Mouse (Mus musculus) thymus, postnatal 0 days (tissue): ENCODE data around the gene Insr. TPM values are rescaled to one million over a fixed set of nuclear protein-coding genes. Genes with fewer than 3 reads are reported as not detected.
A peak's percentile ranks its signal among the peaks of the same experiment; 100 is the strongest.

ENCODE experiments used
- DNase-seq: peaks from one replicate; pipeline ENCODE4 v3.0.0-alpha.2; 2015; ENCODE audit warnings: low spot score
- polyA plus RNA-seq: library from polyadenylated mRNA; unstranded; fragments of >200 nt; fragmentation: Nextera tagmentation; extraction: Ambion mirVana; gene quantifications from 2 replicates; pipeline ENCODE4 v1.2.1, GENCODE M21; 2015

Gene Insr
- polyA plus RNA-seq, 1 experiment from 2014 or later: 24.4 TPM

GRCm38 (mm10) chr8:3276009-3276408, 3.4 kb downstream of the Insr start:
- DNase-seq: no peak

- no peak for DNase-seq
These were observed 4.2 kb downstream of the Insr start for GRCm38 (mm10) chr8:3275189-3275588.

DNA sequence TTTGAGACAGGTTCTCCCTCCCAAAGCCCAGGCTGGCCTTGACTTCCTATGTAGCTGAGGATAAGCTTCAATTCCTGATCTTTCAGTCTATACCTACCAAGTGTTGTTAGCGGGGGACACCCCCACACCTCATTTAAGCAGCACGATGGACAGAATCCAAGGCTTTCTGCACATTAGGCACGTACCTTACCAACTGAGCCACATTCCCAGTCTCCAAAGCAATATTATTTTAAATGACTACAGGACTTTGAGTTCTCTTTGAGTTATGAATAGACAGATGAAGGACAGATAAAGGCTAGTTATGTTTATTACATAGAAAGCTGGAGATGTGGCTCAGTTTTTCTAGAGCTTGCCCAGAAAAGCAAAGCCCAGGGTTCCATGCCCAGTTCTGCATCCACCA, 5.6 kb downstream of the Insr start:
- DNase-seq: no peak

DNA sequence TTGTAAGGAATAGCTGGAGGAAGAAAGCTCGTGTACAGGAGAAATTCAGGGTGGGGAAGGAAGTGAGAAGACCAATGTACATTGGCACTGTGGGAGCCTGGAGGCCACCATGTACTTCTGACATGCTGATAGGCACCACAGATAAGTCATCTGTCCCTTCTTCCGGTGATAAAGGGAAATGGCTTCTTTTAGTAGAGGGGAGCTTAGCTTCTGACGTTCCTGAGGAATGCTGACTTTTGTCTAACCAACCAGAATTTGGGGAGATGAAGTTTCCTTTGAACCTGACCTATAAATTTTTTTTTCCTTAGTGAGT, 12.0 kb downstream of the Insr start:
- DNase-seq: no peak

DNA sequence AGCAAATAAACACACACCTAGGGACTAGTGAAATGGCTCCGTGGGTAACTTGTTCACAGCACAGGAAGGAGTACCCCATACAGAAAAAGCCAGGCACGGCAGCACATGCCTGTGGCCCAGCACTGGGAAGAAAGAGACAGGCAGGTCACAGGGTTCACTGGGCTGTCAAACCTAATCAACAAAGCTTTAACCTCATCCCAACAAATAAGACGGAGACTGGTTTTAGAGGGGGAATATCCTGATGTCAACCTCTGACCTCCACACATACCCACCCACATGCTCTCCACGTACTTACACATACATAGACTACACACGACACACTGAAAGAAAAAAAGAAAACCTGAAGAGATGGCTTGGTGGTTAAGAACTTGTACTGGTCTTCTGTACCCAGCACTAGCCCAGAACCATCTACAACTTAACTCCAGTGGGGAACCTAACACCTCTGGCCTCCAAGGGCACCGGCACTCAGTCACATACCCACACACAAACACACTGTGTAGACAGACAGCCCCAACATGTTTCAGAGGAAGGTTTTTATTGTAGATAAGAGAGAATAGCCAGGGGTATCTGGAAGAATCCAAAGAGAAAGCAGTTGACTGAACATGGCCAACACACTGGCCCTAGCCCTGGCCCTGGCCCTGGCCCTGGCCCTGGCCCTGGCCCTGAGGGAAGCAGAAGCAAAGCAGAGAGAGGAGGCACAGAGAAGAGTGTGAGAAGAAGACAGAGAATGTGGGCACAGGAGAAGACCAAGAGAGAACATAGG, 12.6 kb downstream of the Insr start:
- no peak for DNase-seq

DNA sequence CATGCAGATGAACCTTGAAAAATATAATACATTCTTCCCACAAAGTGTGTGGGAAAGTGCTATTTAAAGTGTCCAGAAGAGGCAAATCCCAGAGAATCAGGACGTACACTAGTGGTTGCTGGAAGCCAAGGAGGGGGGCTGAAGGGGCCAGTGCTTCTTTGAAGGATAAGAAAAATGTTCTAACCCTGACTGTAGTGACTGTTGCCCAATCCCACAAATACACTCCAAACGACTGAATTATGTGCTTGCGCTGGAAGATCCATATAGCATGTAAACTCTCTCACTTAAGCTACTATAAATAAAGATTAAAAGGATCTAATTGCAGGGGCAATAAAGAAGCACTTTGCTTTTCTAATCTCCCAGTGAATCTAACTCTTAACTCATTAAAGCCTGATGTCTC, 14.2 kb downstream of the Insr start:
- DNase-seq: no peak

DNA sequence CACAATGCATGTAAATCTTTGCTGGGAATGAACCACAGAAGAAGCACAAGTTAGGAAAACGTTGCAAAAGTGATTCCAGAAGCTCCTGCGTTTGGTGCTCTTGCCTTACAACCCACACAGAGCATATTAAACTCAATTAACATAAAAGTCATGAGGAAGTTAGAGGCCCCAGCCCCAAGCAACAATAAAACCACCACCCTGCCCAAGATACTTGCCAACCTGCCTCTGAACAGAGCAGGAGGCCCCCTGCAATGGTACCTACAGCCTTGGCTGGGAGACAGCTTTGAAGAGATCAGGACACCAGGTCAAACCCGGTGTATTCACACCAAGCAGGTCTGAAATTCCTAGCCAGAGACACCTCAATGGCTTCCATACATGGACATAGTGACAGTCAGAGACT, 16.6 kb downstream of the Insr start:
- no peak for DNase-seq

GRCm38 (mm10) chr8:3261101-3261500, 18.3 kb downstream of the Insr start:
- DNase-seq: no peak

DNA sequence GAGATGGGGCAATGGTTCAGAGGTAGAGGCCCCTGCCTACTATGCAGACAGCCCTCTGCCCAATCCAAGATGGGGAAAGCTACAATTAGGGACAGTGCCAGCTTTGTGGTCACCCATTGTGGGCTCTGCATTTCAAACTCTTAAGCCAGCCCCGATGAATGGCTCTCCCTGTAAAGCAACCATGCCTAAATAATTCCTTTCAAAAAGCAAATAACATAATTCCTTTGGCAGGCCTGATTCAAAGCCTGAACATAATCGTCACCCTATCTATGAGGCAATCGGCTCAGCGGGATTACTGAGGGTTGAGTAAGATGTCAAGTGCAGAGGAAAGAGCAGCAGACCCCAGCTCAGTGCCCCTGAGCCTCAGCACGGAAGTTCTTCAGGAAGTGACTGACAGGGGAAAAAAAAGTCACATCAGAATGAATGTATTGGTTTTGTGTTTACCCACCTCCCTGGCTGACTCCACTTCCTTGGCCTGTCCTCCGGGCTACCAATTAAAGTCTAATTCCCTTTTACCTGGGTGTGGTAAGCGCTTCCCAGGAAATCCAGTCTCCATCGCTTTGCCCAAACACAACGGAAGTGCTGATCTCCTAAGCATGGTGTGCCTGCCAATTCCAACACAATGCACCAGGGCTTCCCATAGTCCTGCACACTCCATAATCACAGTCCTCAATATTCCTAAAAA, 19.1 kb downstream of the Insr start:
- DNase-seq: peak; percentile 33

GRCm38 (mm10) chr8:3256147-3256940, 23.1 kb downstream of the Insr start:
- DNase-seq: no peak

DNA sequence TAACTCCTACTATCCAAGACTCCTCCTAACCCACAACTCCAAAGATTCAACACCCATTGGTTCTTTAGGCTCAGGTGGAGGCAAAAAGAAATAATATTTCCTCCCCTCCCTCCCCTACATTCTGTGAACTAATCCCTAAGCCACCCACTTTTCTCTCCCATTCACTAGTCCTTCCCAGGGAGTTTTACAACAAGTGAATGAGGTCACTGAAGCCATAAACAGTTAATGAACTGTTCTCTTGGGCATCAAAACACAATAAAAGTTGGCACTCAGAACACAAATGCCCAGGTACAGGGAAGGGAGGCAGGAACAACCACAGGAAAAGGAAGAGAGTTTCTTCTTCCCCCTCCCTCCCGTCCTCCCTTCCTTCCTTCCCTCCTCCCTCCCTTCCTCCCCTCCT, 24.1 kb downstream of the Insr start:
- DNase-seq: no peak

DNA sequence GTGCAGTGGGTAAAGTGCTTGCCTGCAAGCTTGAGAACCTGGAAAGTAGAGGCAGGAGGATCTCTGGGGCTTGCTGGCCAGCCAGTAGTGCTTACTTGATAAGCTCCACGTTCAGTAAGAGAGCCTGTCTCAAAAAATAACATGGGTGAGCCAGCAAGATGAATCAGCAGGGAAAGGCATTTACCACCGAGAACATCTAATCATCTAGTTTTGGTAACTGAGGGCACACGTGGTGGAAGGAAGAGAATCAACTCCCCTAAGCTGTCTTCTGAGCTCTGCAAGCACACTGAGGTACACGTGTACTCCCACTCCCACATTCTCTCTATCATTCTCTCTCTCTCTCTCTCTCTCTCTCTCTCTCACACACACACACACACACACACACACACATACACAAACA, 26.2 kb downstream of the Insr start:
- no peak for DNase-seq

DNA sequence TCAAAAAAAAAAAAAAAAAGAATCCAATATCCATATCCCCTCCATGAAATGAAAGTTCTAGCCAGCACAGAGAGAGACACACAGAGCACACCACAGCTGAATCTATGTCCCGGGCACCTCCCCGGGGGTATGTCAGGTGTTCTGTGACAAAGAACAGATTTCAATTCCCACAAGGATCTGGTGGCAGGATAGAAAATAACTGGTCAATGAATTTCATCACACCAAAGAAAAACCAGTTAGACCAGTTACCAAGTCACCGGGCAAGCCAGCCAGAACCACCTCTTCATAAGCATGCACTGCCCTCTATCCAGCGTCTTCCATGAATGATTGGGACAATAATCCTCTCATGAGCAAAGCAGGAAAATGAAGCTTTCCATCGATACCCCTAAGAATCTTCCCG, 26.8 kb downstream of the Insr start:
- DNase-seq: no peak

- no peak for DNase-seq
These were observed 28.3 kb downstream of the Insr start for GRCm38 (mm10) chr8:3251101-3251500.

- no peak for DNase-seq
These were observed 29.5 kb downstream of the Insr start for GRCm38 (mm10) chr8:3249886-3250285.

- DNase-seq: no peak
These were observed 30.7 kb downstream of the Insr start for GRCm38 (mm10) chr8:3248704-3249103.

- DNase-seq: peak; percentile 13
These were observed 32.3 kb downstream of the Insr start for GRCm38 (mm10) chr8:3247129-3247528.

- DNase-seq: no peak
These were observed 36.2 kb downstream of the Insr start for GRCm38 (mm10) chr8:3243229-3243628.

DNA sequence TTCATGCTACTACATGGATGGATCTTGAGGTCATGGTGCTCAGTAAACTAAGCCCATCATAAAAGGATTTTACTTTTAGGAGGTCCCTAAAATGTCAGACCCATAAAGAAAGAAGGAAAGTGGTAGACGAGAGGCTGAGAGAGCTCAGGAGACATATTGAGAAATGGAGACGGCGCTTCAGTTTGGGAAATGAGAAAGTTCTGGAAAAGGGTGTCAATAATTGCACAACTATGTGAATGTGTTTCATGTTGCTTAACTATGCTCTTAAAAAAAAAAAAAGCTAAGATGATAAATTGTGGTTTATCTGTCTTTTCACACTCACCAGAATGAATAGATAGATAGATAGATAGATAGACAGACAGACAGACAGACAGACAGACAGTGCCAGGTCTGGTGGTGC, 38.7 kb downstream of the Insr start:
- no peak for DNase-seq

DNA sequence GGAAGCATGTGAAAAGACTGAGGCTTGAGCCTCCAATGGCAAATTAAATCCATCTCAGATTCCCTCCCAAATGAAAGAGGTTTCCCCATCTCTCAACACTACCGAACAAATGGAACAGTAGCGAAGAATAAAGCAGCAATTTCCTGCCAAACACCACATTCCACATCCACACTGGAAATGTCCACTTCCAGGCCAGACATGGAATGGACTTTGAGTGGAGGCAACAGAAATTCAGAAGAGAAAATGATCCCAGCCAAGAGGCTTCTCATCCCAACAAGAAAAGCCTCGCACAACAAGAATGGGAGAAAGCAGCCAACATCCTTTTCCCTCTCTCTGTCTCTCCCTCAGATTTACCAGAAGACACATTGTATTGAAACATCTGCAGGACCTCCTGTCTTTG, 39.8 kb downstream of the Insr start:
- no peak for DNase-seq

- DNase-seq: no peak
These were observed 40.6 kb downstream of the Insr start for GRCm38 (mm10) chr8:3238792-3239191.

DNA sequence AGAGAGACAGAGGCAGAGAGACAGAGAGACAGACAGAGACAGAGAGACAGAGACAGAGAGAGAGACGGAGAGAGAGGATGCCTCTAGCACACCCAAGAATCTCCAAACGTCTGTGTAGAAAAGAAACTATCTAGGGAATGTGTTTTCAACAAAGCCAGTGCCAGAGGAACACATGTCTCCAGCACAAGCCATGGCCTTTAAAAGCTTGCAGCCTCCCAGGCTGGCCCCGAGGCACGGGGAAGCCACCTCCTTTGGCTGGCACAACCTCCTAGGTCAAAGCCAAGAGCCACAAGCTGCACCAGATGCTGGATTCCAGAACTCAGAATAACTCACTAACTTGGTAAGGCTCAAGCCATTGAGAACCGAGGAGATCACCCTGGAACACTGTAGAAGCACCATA, 42.1 kb downstream of the Insr start:
- no peak for DNase-seq

DNA sequence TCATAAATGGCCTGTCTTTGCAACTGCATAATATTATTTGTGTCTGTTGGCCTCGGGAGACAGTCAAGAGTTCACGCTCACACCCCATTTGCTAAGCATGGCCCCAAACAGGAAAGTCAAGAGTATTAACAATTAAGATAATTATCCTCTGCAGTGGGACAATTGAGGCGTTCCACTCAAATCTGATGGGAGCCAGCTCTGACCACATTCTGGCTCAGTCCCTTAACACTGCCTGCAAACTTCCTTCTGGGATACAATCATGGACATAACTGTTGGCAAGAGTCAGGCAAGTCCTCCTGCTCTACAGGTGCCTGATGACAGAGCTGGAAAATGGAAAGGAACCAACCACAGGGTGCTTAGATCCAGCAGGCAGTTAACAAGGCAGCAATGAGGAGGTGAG, 43.1 kb downstream of the Insr start:
- no peak for DNase-seq
